ENCODE assay signal across 8 mouse cellular contexts in genomic region chr10:79822372-79822771, GRCm38 (mm10). TPM values are rescaled to one million over a fixed set of nuclear protein-coding genes. Genes with fewer than 3 reads are reported as not detected.
A peak's percentile ranks its signal among the peaks of the same experiment; 100 is the strongest.
DNase-seq lines count a peak whose midpoint lies in the region; ATAC-seq and TF ChIP-seq lines count a peak whose summit lies in the region.

No protein-coding gene starts in this region.

- no peak overlapping the region; the same call in 1 of the 2 replicates for H3K9ac ChIP-seq in heart, adult 2 months (ENCODE audit: low read depth, low read length)
- no peak overlapping the region for H3K9ac ChIP-seq in liver, embryonic 15.5 days
- H3K9ac ChIP-seq in neural tube, embryonic 13.5 days: 0 out of 2 replicates have a peak overlapping the region, but pooled peaks have one; percentile 22

- H3K36me3 ChIP-seq in heart, adult 2 months (ENCODE audit: control insufficient read depth, insufficient read depth, low read length): no peaks in the 10 kb centered on the region
- no peaks in the 10 kb centered on the region; the same call in 1 of the 2 replicates for H3K36me3 ChIP-seq in kidney, adult 2 months (ENCODE audit: control insufficient read depth, insufficient read depth, low read length)
- no peaks in the 10 kb centered on the region for H3K36me3 ChIP-seq in liver, embryonic 15.5 days (replicated peaks)
- peaks cover 41% of the 10 kb centered on the region for H3K36me3 ChIP-seq in neural tube, embryonic 13.5 days

- WGBS in heart, adult 2 months: 52% methylated on average over 17 of the region's 17 CpGs
- 20% methylated on average over 17 of the region's 17 CpGs for WGBS in kidney, adult 2 months
- WGBS in liver, embryonic 15.5 days (ENCODE audit: insufficient replicate concordance): 61% methylated on average over 17 of the region's 17 CpGs
- 41% methylated on average over 17 of the region's 17 CpGs for WGBS in neural tube, embryonic 13.5 days

- H3K4me3 ChIP-seq in heart, adult 2 months: no peak overlapping the region
- H3K4me3 ChIP-seq in kidney, adult 2 months (ENCODE audit: insufficient read depth, low read depth, low read length): peak overlapping the region; percentile 29
- no peak overlapping the region for H3K4me3 ChIP-seq in liver, embryonic 15.5 days (replicated peaks)
- no peak overlapping the region for H3K4me3 ChIP-seq in neural tube, embryonic 13.5 days

- TF ChIP-seq POLR2A in heart, adult 2 months (IDR thresholded peaks at IDR 0.05; ENCODE audit: insufficient read depth, low read depth, low read length): no peak
- no peak for TF ChIP-seq POLR2A in kidney, adult 2 months (IDR thresholded peaks at IDR 0.05; ENCODE audit: low read depth, low read length)

- intact Hi-C loops in heart, adult 2 months (cut with DNase I): no loop called here

- H3K79me2 ChIP-seq in heart, adult 2 months (replicated peaks; ENCODE audit: control insufficient read depth, insufficient read depth, low read length): no peaks in the 10 kb centered on the region

- no peak overlapping the region for H3K27ac ChIP-seq in heart, adult 2 months
- H3K27ac ChIP-seq in kidney, adult 2 months (ENCODE audit: insufficient read depth, low read depth, low read length): peak overlapping the region; percentile 62
- H3K27ac ChIP-seq in liver, embryonic 15.5 days (replicated peaks): no peak overlapping the region
- peak overlapping the region; percentile 59 for H3K27ac ChIP-seq in neural tube, embryonic 13.5 days (replicated peaks)

- H3K9me3 ChIP-seq in liver, embryonic 15.5 days (replicated peaks): no peaks in the 10 kb centered on the region
- H3K9me3 ChIP-seq in neural tube, embryonic 13.5 days: no peaks in the 10 kb centered on the region

- H3K4me1 ChIP-seq in heart, adult 2 months (ENCODE audit: control insufficient read depth, insufficient read depth, low read length): peaks cover 5% of the 10 kb centered on the region
- H3K4me1 ChIP-seq in kidney, adult 2 months (ENCODE audit: control insufficient read depth, insufficient read depth, low read length): peaks cover 26% of the 10 kb centered on the region
- peaks cover 24% of the 10 kb centered on the region for H3K4me1 ChIP-seq in liver, embryonic 15.5 days (replicated peaks)
- peaks cover 22% of the 10 kb centered on the region; the same call in 1 of the 2 replicates for H3K4me1 ChIP-seq in neural tube, embryonic 13.5 days (replicated peaks)

- ATAC-seq in liver, embryonic 15.5 days (ENCODE audit: insufficient read depth): no peak
- no peak for ATAC-seq in neural tube, embryonic 13.5 days (ENCODE audit: low read depth)

- TF ChIP-seq CTCF in heart, adult 2 months (IDR thresholded peaks at IDR 0.05): no peak
- no peak for TF ChIP-seq CTCF in kidney, adult 2 months (conservative IDR thresholded peaks at IDR 0.05; ENCODE audit: insufficient read depth, insufficient read length, low read depth, low read length)

- TF ChIP-seq EP300 in heart, adult 2 months (IDR thresholded peaks at IDR 0.05; ENCODE audit: insufficient read depth, low read depth, low read length): no peak

- no peaks in the 10 kb centered on the region for H3K27me3 ChIP-seq in heart, adult 2 months (ENCODE audit: control insufficient read depth, insufficient read depth, low read length)
- no peaks in the 10 kb centered on the region for H3K27me3 ChIP-seq in kidney, adult 2 months (replicated peaks; ENCODE audit: control insufficient read depth, insufficient read depth, low read length)
- no peaks in the 10 kb centered on the region for H3K27me3 ChIP-seq in liver, embryonic 15.5 days
- H3K27me3 ChIP-seq in neural tube, embryonic 13.5 days: no peaks in the 10 kb centered on the region

- DNase-seq in heart, adult 11 months: peak; percentile 94
- DNase-seq in heart, adult 2 months: no peak
- peak; percentile 91 for DNase-seq in kidney, adult 2 months
- DNase-seq in thymus, postnatal 36 days: no peak
- DNase-seq in left cerebral cortex, adult 18-20 months (ENCODE audit: low spot score in 2 of 2): no peak
- no peak for DNase-seq in adrenal gland, postnatal 25 days

- peak overlapping the region; percentile 23; the same call in 1 of the 2 replicates for H3K4me2 ChIP-seq in liver, embryonic 15.5 days
- no peak overlapping the region for H3K4me2 ChIP-seq in neural tube, embryonic 13.5 days

RNA-seq across cellular contexts. Expression of gene Misp, which starts 1.6 kb away (rescaled TPM):
- total RNA-seq in heart, adult 2 months (2021): under 1 TPM; 0.50 to 0.52 TPM
- polyA plus RNA-seq in heart, adult 2 months (2012; rRNA removed): 0.26 and 0.82 TPM in 2 replicates
- 17.9 and 19.9 TPM in 2 replicates for polyA plus RNA-seq in kidney, adult 2 months (2012; rRNA removed)
- polyA plus RNA-seq in liver, embryonic 15.5 days (2015; fragmentation: Nextera tagmentation; extraction: Ambion mirVana): 0.50 TPM in 2 replicates
- polyA plus RNA-seq in neural tube, embryonic 13.5 days (2015; fragmentation: Nextera tagmentation; extraction: Ambion mirVana): 2.1 and 2.5 TPM in 2 replicates
- under 1 TPM; 0.61 to 0.86 TPM for total RNA-seq in left cerebral cortex, adult 18-20 months (2021)
- total RNA-seq in adrenal gland, postnatal 25 days (2021): 0.64 and 1.00 TPM in 2 replicates

RNA-seq across cellular contexts. Expression of gene Palm, which starts 29.0 kb away (rescaled TPM):
- 10 to 100 TPM; 51.4 to 55.6 TPM for total RNA-seq in heart, adult 2 months (2021)
- polyA plus RNA-seq in heart, adult 2 months (2012; rRNA removed): 31.4 and 36.6 TPM in 2 replicates
- 110 and 121 TPM in 2 replicates for polyA plus RNA-seq in kidney, adult 2 months (2012; rRNA removed)
- 8.8 and 9.2 TPM in 2 replicates for polyA plus RNA-seq in liver, embryonic 15.5 days (2015; fragmentation: Nextera tagmentation; extraction: Ambion mirVana)
- polyA plus RNA-seq in neural tube, embryonic 13.5 days (2015; fragmentation: Nextera tagmentation; extraction: Ambion mirVana): 214 and 231 TPM in 2 replicates
- 100 to 1,000 TPM; 290 to 308 TPM for total RNA-seq in left cerebral cortex, adult 18-20 months (2021)
- 57.1 and 99.3 TPM in 2 replicates for total RNA-seq in adrenal gland, postnatal 25 days (2021)

RNA-seq across cellular contexts. Expression of gene Prss57, which starts 31.6 kb away (rescaled TPM):
- total RNA-seq in heart, adult 2 months (2021): not detected
- polyA plus RNA-seq in heart, adult 2 months (2012; rRNA removed): 0.08 and 0.20 TPM in 2 replicates
- 0.03 and 0.08 TPM in 2 replicates for polyA plus RNA-seq in kidney, adult 2 months (2012; rRNA removed)
- polyA plus RNA-seq in liver, embryonic 15.5 days (2015; fragmentation: Nextera tagmentation; extraction: Ambion mirVana): 7.0 and 7.1 TPM in 2 replicates
- 0.07 and 0.69 TPM in 2 replicates for polyA plus RNA-seq in neural tube, embryonic 13.5 days (2015; fragmentation: Nextera tagmentation; extraction: Ambion mirVana)
- total RNA-seq in left cerebral cortex, adult 18-20 months (2021): under 1 TPM; 0.63 to 0.72 TPM
- total RNA-seq in adrenal gland, postnatal 25 days (2021): not detected in 2 replicates

RNA-seq across cellular contexts. Expression of gene Ptbp1, which starts 31.9 kb away (rescaled TPM):
- total RNA-seq in heart, adult 2 months (2021): 10 to 100 TPM; 43.9 to 51.8 TPM
- 47.5 and 52.6 TPM in 2 replicates for polyA plus RNA-seq in heart, adult 2 months (2012; rRNA removed)
- 184 and 198 TPM in 2 replicates for polyA plus RNA-seq in kidney, adult 2 months (2012; rRNA removed)
- 120 and 133 TPM in 2 replicates for polyA plus RNA-seq in liver, embryonic 15.5 days (2015; fragmentation: Nextera tagmentation; extraction: Ambion mirVana)
- 87.9 and 114 TPM in 2 replicates for polyA plus RNA-seq in neural tube, embryonic 13.5 days (2015; fragmentation: Nextera tagmentation; extraction: Ambion mirVana)
- total RNA-seq in left cerebral cortex, adult 18-20 months (2021): 10 to 100 TPM; 54.3 to 62.5 TPM
- 224 and 249 TPM in 2 replicates for total RNA-seq in adrenal gland, postnatal 25 days (2021)

RNA-seq across cellular contexts. Expression of gene Fstl3, which starts 45.3 kb away (rescaled TPM):
- total RNA-seq in heart, adult 2 months (2021): 1 to 10 TPM; 3.8 to 4.7 TPM
- 9.7 and 11.9 TPM in 2 replicates for polyA plus RNA-seq in heart, adult 2 months (2012; rRNA removed)
- 17.0 and 24.1 TPM in 2 replicates for polyA plus RNA-seq in kidney, adult 2 months (2012; rRNA removed)
- 0.71 and 1.0 TPM in 2 replicates for polyA plus RNA-seq in liver, embryonic 15.5 days (2015; fragmentation: Nextera tagmentation; extraction: Ambion mirVana)
- 1.9 and 2.8 TPM in 2 replicates for polyA plus RNA-seq in neural tube, embryonic 13.5 days (2015; fragmentation: Nextera tagmentation; extraction: Ambion mirVana)
- total RNA-seq in left cerebral cortex, adult 18-20 months (2021): 1 to 10 TPM; 2.7 to 3.2 TPM
- 8.5 and 10.6 TPM in 2 replicates for total RNA-seq in adrenal gland, postnatal 25 days (2021)

Comparison
In these comparisons a context has a peak if more than half of its experiments do, and no peak if none do; other contexts are left out.
1. DNase-seq: peak in heart, adult 11 months (single experiment) and kidney, adult 2 months (single experiment); none in heart, adult 2 months (0 of 2), thymus, postnatal 36 days (0 of 2), left cerebral cortex, adult 18-20 months (0 of 2) and adrenal gland, postnatal 25 days (single experiment).
2. H3K27ac ChIP-seq: peak in kidney, adult 2 months (single experiment) and neural tube, embryonic 13.5 days (single experiment); none in heart, adult 2 months (single experiment) and liver, embryonic 15.5 days (single experiment).